Mouse (Mus musculus) liver, embryonic 12.5 days (tissue): ENCODE data around the gene Ccdc6. TPM values are rescaled to one million over a fixed set of nuclear protein-coding genes. Genes with fewer than 3 reads are reported as not detected.

Source experiments
- ATAC-seq: fragments of 200-750 bp; cut with Nextera tagmentation; 2 replicates; pipeline ENCODE4 v1.8.0; 2017; ENCODE audit warnings: moderate number of reproducible peaks, mild to moderate bottlenecking, moderate library complexity
- H3K27ac ChIP-seq: fragments of 300-500 bp; sonication (generic); 2 replicates; pipeline ENCODE4 v1.5.1; 2016; ENCODE audit warnings: mild to moderate bottlenecking
- H3K27me3 ChIP-seq: fragments of 300-500 bp; sonication (generic); replicated peaks from 2 replicates; pipeline ENCODE4 v1.6.1; 2016; ENCODE audit warnings: mild to moderate bottlenecking, moderate library complexity
- H3K36me3 ChIP-seq: fragments of 300-500 bp; sonication (generic); 2 replicates; pipeline ENCODE4 v1.6.1; 2016; ENCODE audit warnings: mild to moderate bottlenecking, moderate library complexity
- H3K4me1 ChIP-seq: fragments of 300-500 bp; sonication (generic); 2 replicates; pipeline ENCODE4 v1.6.1; 2016
- H3K4me2 ChIP-seq: fragments of 300-500 bp; sonication (generic); 2 replicates; pipeline ENCODE4 v1.6.1; 2016; ENCODE audit warnings: mild to moderate bottlenecking, moderate library complexity
- H3K4me3 ChIP-seq: fragments of 300-500 bp; sonication (generic); 2 replicates; pipeline ENCODE4 v1.5.1; 2016; ENCODE audit warnings: mild to moderate bottlenecking, moderate library complexity
- H3K9ac ChIP-seq: fragments of 300-500 bp; sonication (generic); 2 replicates; pipeline ENCODE4 v1.6.1; 2016; ENCODE audit warnings: mild to moderate bottlenecking, moderate library complexity
- H3K9me3 ChIP-seq: fragments of 300-500 bp; sonication (generic); replicated peaks from 2 replicates; pipeline ENCODE4 v1.6.1; 2016; ENCODE audit warnings: mild to moderate bottlenecking, moderate library complexity
- WGBS: fragments of 180-500 bp; shearing (Covaris S2); methylation state at CpG from one replicate; pipeline ENCODE4 v1.1.7; 2016; ENCODE audit not compliant: insufficient replicate concordance; 5-methylcytosine and 5-hydroxymethylcytosine counted together
- polyA plus RNA-seq: library from polyadenylated mRNA; unstranded; fragments of >200 nt; fragmentation: Nextera tagmentation; extraction: Ambion mirVana; gene quantifications from 2 replicates; pipeline ENCODE4 v1.2.1, GENCODE M21; 2016

Gene Ccdc6
- polyA plus RNA-seq, 1 experiment from 2014 or later: 9.5 TPM

GRCm38 (mm10) chr10:70119851-70120370 lies 23.0 kb downstream of the Ccdc6 start:
- Histone ChIP-seq H3K9ac (peak overlapping the region; percentile 55), H3K27ac (peak overlapping the region; percentile 83), H3K4me3 (no peak overlapping the region), H3K4me1 (peaks cover 87% of the 10 kb centered on the region), H3K9me3 (no peaks in the 10 kb centered on the region), H3K36me3 (0 out of 2 replicates have a peak, but pooled peaks cover 4% of the 10 kb centered on the region), H3K4me2 (peak overlapping the region; percentile 59), H3K27me3 (no peaks in the 10 kb centered on the region)
- ATAC-seq: peak; percentile 40; the same call in 1 of the 2 replicates
- 24% methylated on average over 9 of the region's 9 CpGs for WGBS

- Histone ChIP-seq H3K27ac (peak overlapping the region; percentile 83), H3K9ac (peak overlapping the region; percentile 55), H3K9me3 (no peaks in the 10 kb centered on the region), H3K27me3 (no peaks in the 10 kb centered on the region), H3K4me1 (peaks cover 96% of the 10 kb centered on the region), H3K4me2 (peak overlapping the region; percentile 59), H3K36me3 (0 out of 2 replicates have a peak, but pooled peaks cover 4% of the 10 kb centered on the region), H3K4me3 (peak overlapping the region; percentile 28)
- 50% methylated on average over 17 of the region's 17 CpGs for WGBS
- peak; percentile 63 for ATAC-seq
Measured at GRCm38 (mm10) chr10:70120671-70121405, 23.9 kb downstream of the Ccdc6 start.

- 18% methylated on average over 8 of the region's 8 CpGs for WGBS
- Histone ChIP-seq H3K27ac (peak overlapping the region; percentile 83), H3K4me3 (peak overlapping the region; percentile 28), H3K36me3 (0 out of 2 replicates have a peak, but pooled peaks cover 4% of the 10 kb centered on the region), H3K4me1 (peaks cover 96% of the 10 kb centered on the region), H3K4me2 (peak overlapping the region; percentile 59), H3K27me3 (no peaks in the 10 kb centered on the region), H3K9me3 (no peaks in the 10 kb centered on the region), H3K9ac (peak overlapping the region; percentile 55)
- peak; percentile 67 for ATAC-seq
Measured at GRCm38 (mm10) chr10:70121406-70121695, 24.4 kb downstream of the Ccdc6 start.

- H3K36me3 ChIP-seq: 0 out of 2 replicates have a peak, but pooled peaks cover 4% of the 10 kb centered on the region
- no peak overlapping the region for H3K27ac ChIP-seq
- peaks cover 99% of the 10 kb centered on the region for H3K4me1 ChIP-seq
- no peak overlapping the region for H3K9ac ChIP-seq
- no peak overlapping the region for H3K4me2 ChIP-seq
- no peaks in the 10 kb centered on the region for H3K27me3 ChIP-seq
- 96% methylated on average over 2 of the region's 2 CpGs for WGBS
- H3K9me3 ChIP-seq: no peaks in the 10 kb centered on the region
- ATAC-seq: no peak
- no peak overlapping the region for H3K4me3 ChIP-seq
Measured at GRCm38 (mm10) chr10:70123454-70123853, 26.5 kb downstream of the Ccdc6 start.

- H3K4me3 ChIP-seq: no peak overlapping the region
- WGBS: 66% methylated on average over 7 of the region's 7 CpGs
Measured at GRCm38 (mm10) chr10:70125491-70125890, 28.6 kb downstream of the Ccdc6 start.

GRCm38 (mm10) chr10:70127273-70127672 lies 30.4 kb downstream of the Ccdc6 start:
- Histone ChIP-seq H3K9me3 (no peaks in the 10 kb centered on the region), H3K4me2 (peak overlapping the region; percentile 66), H3K36me3 (peaks cover 11% of the 10 kb centered on the region; the same call in 1 of the 2 replicates), H3K9ac (peak overlapping the region; percentile 48), H3K4me1 (peaks cover 99% of the 10 kb centered on the region), H3K4me3 (peak overlapping the region; percentile 21), H3K27ac (peak overlapping the region; percentile 94), H3K27me3 (no peaks in the 10 kb centered on the region)
- WGBS: 19% methylated on average over 8 of the region's 8 CpGs
- peak; percentile 89 for ATAC-seq

More at GRCm38 (mm10) chr10:70125491-70125890, 28.6 kb downstream of the Ccdc6 start:
- peaks cover 11% of the 10 kb centered on the region; the same call in 1 of the 2 replicates for H3K36me3 ChIP-seq
- H3K4me1 ChIP-seq: peaks cover 99% of the 10 kb centered on the region
- H3K4me2 ChIP-seq: peak overlapping the region; percentile 66
- no peaks in the 10 kb centered on the region for H3K27me3 ChIP-seq
- ATAC-seq: 0 out of 2 replicates have a peak, but pooled peaks have one; percentile 8
- H3K27ac ChIP-seq: peak overlapping the region; percentile 94
- H3K9me3 ChIP-seq: no peaks in the 10 kb centered on the region
- no peak overlapping the region for H3K9ac ChIP-seq

- 63% methylated on average over 8 of the region's 8 CpGs for WGBS
- H3K27me3 ChIP-seq: no peaks in the 10 kb centered on the region
- H3K36me3 ChIP-seq: peaks cover 10% of the 10 kb centered on the region; the same call in 1 of the 2 replicates
- no peak for ATAC-seq
- peaks cover 99% of the 10 kb centered on the region for H3K4me1 ChIP-seq
- H3K9ac ChIP-seq: peak overlapping the region; percentile 48; the same call in 1 of the 2 replicates
- H3K4me3 ChIP-seq: no peak overlapping the region
- H3K9me3 ChIP-seq: no peaks in the 10 kb centered on the region
- H3K4me2 ChIP-seq: peak overlapping the region; percentile 66
- peak overlapping the region; percentile 94 for H3K27ac ChIP-seq
Measured at GRCm38 (mm10) chr10:70128408-70128807, 31.5 kb downstream of the Ccdc6 start.

- H3K36me3 ChIP-seq: peaks cover 9% of the 10 kb centered on the region; the same call in 1 of the 2 replicates
- H3K4me1 ChIP-seq: peaks cover 79% of the 10 kb centered on the region
- H3K27me3 ChIP-seq: no peaks in the 10 kb centered on the region
- WGBS: 5% methylated on average over 5 of the region's 5 CpGs
- H3K27ac ChIP-seq: peak overlapping the region; percentile 85
- H3K4me2 ChIP-seq: peak overlapping the region; percentile 59
- no peaks in the 10 kb centered on the region for H3K9me3 ChIP-seq
- ATAC-seq: peak; percentile 42; the same call in 1 of the 2 replicates
- peak overlapping the region; percentile 59 for H3K9ac ChIP-seq
- H3K4me3 ChIP-seq: no peak overlapping the region
Measured at GRCm38 (mm10) chr10:70132087-70132560, 35.2 kb downstream of the Ccdc6 start.

GRCm38 (mm10) chr10:70132714-70133113 lies 35.8 kb downstream of the Ccdc6 start:
- WGBS: 53% methylated on average over 6 of the region's 6 CpGs
- Histone ChIP-seq H3K4me1 (peaks cover 78% of the 10 kb centered on the region), H3K4me3 (0 out of 2 replicates have a peak overlapping the region, but pooled peaks have one; percentile 5), H3K27me3 (no peaks in the 10 kb centered on the region), H3K9me3 (no peaks in the 10 kb centered on the region), H3K9ac (peak overlapping the region; percentile 44), H3K36me3 (peaks cover 9% of the 10 kb centered on the region; the same call in 1 of the 2 replicates), H3K4me2 (peak overlapping the region; percentile 59), H3K27ac (peak overlapping the region; percentile 85)
- ATAC-seq: no peak; the same call in 1 of the 2 replicates

GRCm38 (mm10) chr10:70133188-70133587 lies 36.3 kb downstream of the Ccdc6 start:
- Histone ChIP-seq H3K27me3 (no peaks in the 10 kb centered on the region), H3K36me3 (peaks cover 9% of the 10 kb centered on the region; the same call in 1 of the 2 replicates), H3K9me3 (no peaks in the 10 kb centered on the region), H3K27ac (peak overlapping the region; percentile 85), H3K4me2 (peak overlapping the region; percentile 59), H3K4me1 (peaks cover 78% of the 10 kb centered on the region), H3K9ac (0 out of 2 replicates have a peak overlapping the region, but pooled peaks have one; percentile 44), H3K4me3 (0 out of 2 replicates have a peak overlapping the region, but pooled peaks have one; percentile 5)
- peak; percentile 85 for ATAC-seq
- WGBS: 9% methylated on average over 6 of the region's 6 CpGs

GRCm38 (mm10) chr10:70135680-70136079 lies 38.8 kb downstream of the Ccdc6 start:
- H3K27ac ChIP-seq: no peak overlapping the region
- no peaks in the 10 kb centered on the region for H3K9me3 ChIP-seq
- peaks cover 78% of the 10 kb centered on the region for H3K4me1 ChIP-seq
- no peak overlapping the region for H3K9ac ChIP-seq
- H3K36me3 ChIP-seq: 0 out of 2 replicates have a peak, but pooled peaks cover 2% of the 10 kb centered on the region
- no peak for ATAC-seq
- 62% methylated on average over 5 of the region's 5 CpGs for WGBS
- H3K4me2 ChIP-seq: no peak overlapping the region
- no peak overlapping the region for H3K4me3 ChIP-seq
- no peaks in the 10 kb centered on the region for H3K27me3 ChIP-seq

GRCm38 (mm10) chr10:70137652-70138051 lies 40.7 kb downstream of the Ccdc6 start:
- Histone ChIP-seq H3K27ac (peak overlapping the region; percentile 83), H3K9me3 (no peaks in the 10 kb centered on the region), H3K9ac (peak overlapping the region; percentile 7; the same call in 1 of the 2 replicates), H3K4me3 (no peak overlapping the region), H3K36me3 (peaks cover 11% of the 10 kb centered on the region), H3K4me2 (peak overlapping the region; percentile 51), H3K4me1 (peaks cover 70% of the 10 kb centered on the region), H3K27me3 (no peaks in the 10 kb centered on the region)
- ATAC-seq: no peak
- 78% methylated on average over 7 of the region's 7 CpGs for WGBS
